ENCODE assay signal across 9 mouse cellular contexts in genomic region chr4:137724212-137724611, GRCm38 (mm10). TPM values are rescaled to one million over a fixed set of nuclear protein-coding genes. Genes with fewer than 3 reads are reported as not detected.
A peak's percentile ranks its signal among the peaks of the same experiment; 100 is the strongest.
DNase-seq lines count a peak whose midpoint lies in the region; ATAC-seq and TF ChIP-seq lines count a peak whose summit lies in the region.
"Had no signal": no experiment of that assay in that cellular context is flagged by ENCODE, and none has a peak within 500 bp of the region (broad histone marks: within the 10 kb centered on the region; RNA-seq: fewer than 3 reads in every experiment).

No protein-coding gene starts in this region.

- no peak for DNase-seq in layer of hippocampus, adult 2 months (ENCODE audit: low spot score in 2 of 2)
- DNase-seq in layer of hippocampus, postnatal 10 days (ENCODE audit: low spot score in 2 of 2): no peak
- no peak for DNase-seq in heart, postnatal 0 days (ENCODE audit: low spot score)
- no peak for DNase-seq in liver, embryonic 11.5 days (ENCODE audit: low spot score)
- no peak for DNase-seq in T-cell, adult 2 months (ENCODE audit: low spot score)
- no peak for DNase-seq in cerebellum, adult 9-11 months
- DNase-seq in yolk sac, embryonic 10.5 days (ENCODE audit: low spot score): no peak

- H3K4me3 ChIP-seq in layer of hippocampus, adult 2 months: no peak overlapping the region
- H3K4me3 ChIP-seq in cortical plate, adult 2 months (ENCODE audit: insufficient read depth, low read length): no peak overlapping the region
- H3K4me3 ChIP-seq in heart, postnatal 0 days (ENCODE audit: low read depth, low read length): peak overlapping the region; percentile 30
- H3K4me3 ChIP-seq in liver, embryonic 11.5 days (ENCODE audit: low read depth, low read length): peak overlapping the region; percentile 25
- H3K4me3 ChIP-seq: lung, embryonic 15.5 days had no signal

- TF ChIP-seq EP300 in heart, postnatal 0 days (IDR thresholded peaks at IDR 0.05; ENCODE audit: low read depth): no peak

- peak overlapping the region; percentile 50 for H3K4me2 ChIP-seq in heart, postnatal 0 days (ENCODE audit: low read depth, low read length)
- H3K4me2 ChIP-seq in liver, embryonic 11.5 days: peak overlapping the region; percentile 51

- no peak for TF ChIP-seq CTCF in layer of hippocampus, adult 2 months (conservative IDR thresholded peaks at IDR 0.05)
- no peak for TF ChIP-seq CTCF in cortical plate, adult 2 months (IDR thresholded peaks at IDR 0.05; ENCODE audit: extremely low read depth, insufficient read depth, low read length)
- TF ChIP-seq CTCF in heart, postnatal 0 days (IDR thresholded peaks at IDR 0.05; ENCODE audit: low read depth): no peak

- peaks cover 67% of the 10 kb centered on the region for H3K27me3 ChIP-seq in heart, postnatal 0 days (ENCODE audit: control insufficient read depth, insufficient read depth, low read length)
- peaks cover 65% of the 10 kb centered on the region for H3K27me3 ChIP-seq in liver, embryonic 11.5 days (replicated peaks; ENCODE audit: control insufficient read depth, insufficient read depth, low read length)

- TF ChIP-seq POLR2A in cortical plate, adult 2 months (IDR thresholded peaks at IDR 0.05; ENCODE audit: extremely low read depth, insufficient read depth, low read length): no peak

- 42% methylated on average over 11 of the region's 11 CpGs for WGBS in heart, postnatal 0 days
- 36% methylated on average over 11 of the region's 11 CpGs for WGBS in liver, embryonic 11.5 days

- H3K9ac ChIP-seq in heart, postnatal 0 days (replicated peaks; ENCODE audit: low read depth, low read length): no peak overlapping the region
- H3K9ac ChIP-seq in liver, embryonic 11.5 days (ENCODE audit: low read depth, low read length): peak overlapping the region; percentile 52
- H3K9ac ChIP-seq: lung, embryonic 15.5 days had no signal

- H3K9me3 ChIP-seq in heart, postnatal 0 days (replicated peaks; ENCODE audit: control insufficient read depth, low read length): no peaks in the 10 kb centered on the region
- no peaks in the 10 kb centered on the region for H3K9me3 ChIP-seq in liver, embryonic 11.5 days (ENCODE audit: control insufficient read depth, low read length)
- H3K9me3 ChIP-seq: lung, embryonic 15.5 days had no signal

- no peaks in the 10 kb centered on the region for H3K36me3 ChIP-seq in heart, postnatal 0 days (replicated peaks; ENCODE audit: control insufficient read depth, insufficient read depth, low read length)
- H3K36me3 ChIP-seq in liver, embryonic 11.5 days (ENCODE audit: control insufficient read depth, insufficient read depth, low read length): no peaks in the 10 kb centered on the region
- H3K36me3 ChIP-seq: lung, embryonic 15.5 days had no signal

- ATAC-seq in heart, postnatal 0 days (ENCODE audit: insufficient read depth, low read depth): peak; percentile 69
- ATAC-seq in liver, embryonic 11.5 days (replicated peaks; ENCODE audit: low FRiP score): no peak

- peak overlapping the region; percentile 59; the same call in 1 of the 2 replicates for H3K27ac ChIP-seq in layer of hippocampus, adult 2 months
- 0 out of 2 replicates have a peak overlapping the region, but pooled peaks have one; percentile 18 for H3K27ac ChIP-seq in cortical plate, adult 2 months (ENCODE audit: insufficient read depth, low read length)
- H3K27ac ChIP-seq in heart, postnatal 0 days (ENCODE audit: low read depth): peak overlapping the region; percentile 74
- H3K27ac ChIP-seq in liver, embryonic 11.5 days (ENCODE audit: low read depth, low read length): peak overlapping the region; percentile 39; the same call in 1 of the 2 replicates
- H3K27ac ChIP-seq: lung, embryonic 15.5 days had no signal

- peaks cover 3% of the 10 kb centered on the region; the same call in 1 of the 2 replicates for H3K4me1 ChIP-seq in cortical plate, adult 2 months (ENCODE audit: control insufficient read depth, insufficient read depth, low read length)
- no peaks in the 10 kb centered on the region for H3K4me1 ChIP-seq in heart, postnatal 0 days (ENCODE audit: control insufficient read depth, insufficient read depth)
- peaks cover 17% of the 10 kb centered on the region for H3K4me1 ChIP-seq in liver, embryonic 11.5 days (replicated peaks; ENCODE audit: control insufficient read depth, insufficient read depth, low read length)

RNA-seq across cellular contexts. Expression of gene Rap1gap, which starts 59.7 kb away (rescaled TPM):
- total RNA-seq in layer of hippocampus, adult 2 months (2021): 100 to 1,000 TPM; 281 to 291 TPM
- total RNA-seq in layer of hippocampus, postnatal 10 days (2021): 100 to 1,000 TPM; 206 to 220 TPM
- 339 and 383 TPM in 2 replicates for polyA plus RNA-seq in cortical plate, adult 2 months (2012; rRNA removed)
- 16.9 and 17.7 TPM in 2 replicates for total RNA-seq in heart, postnatal 0 days (2014; rRNA removed; ENCODE audit: low replicate concordance)
- 9.6 and 10.4 TPM in 2 replicates for polyA plus RNA-seq in heart, postnatal 0 days (2015; fragmentation: Nextera tagmentation; extraction: Ambion mirVana)
- polyA plus RNA-seq in liver, embryonic 11.5 days (2014; fragmentation: Nextera tagmentation; extraction: Ambion mirVana): 3.2 and 4.1 TPM in 2 replicates

Comparison
In these comparisons a context has a peak if more than half of its experiments do, and no peak if none do; other contexts are left out.
1. H3K27ac ChIP-seq: peak in every context shown above with its lines; median percentile 74 in heart, postnatal 0 days; 59 in layer of hippocampus, adult 2 months; 39 in liver, embryonic 11.5 days; 18 in cortical plate, adult 2 months.
2. H3K4me3 ChIP-seq: peak in heart, postnatal 0 days (single experiment) and liver, embryonic 11.5 days (single experiment); none in layer of hippocampus, adult 2 months (single experiment) and cortical plate, adult 2 months (single experiment).
3. RNA of gene Rap1gap, which starts 59.7 kb away (total RNA-seq): 281 to 291 TPM in layer of hippocampus, adult 2 months and 206 to 220 TPM in layer of hippocampus, postnatal 10 days; 16.9 to 17.7 TPM in heart, postnatal 0 days; every median in the first group is over 10 times any median in the second.